Mouse (Mus musculus) layer of hippocampus, adult 2 months (tissue): ENCODE data around the gene Slc10a7. TPM values are rescaled to one million over a fixed set of nuclear protein-coding genes. Genes with fewer than 3 reads are reported as not detected.
"Not testable (repeated sequence)": the region's sequence is repeated elsewhere in the genome, so short reads cannot be mapped to it uniquely, and the experiment has no call there.

Experiments used
- DNase-seq, 2 experiments: peaks; one replicate each; pipeline ENCODE4 v3.0.0; 2022; ENCODE audit warnings: low spot score in 2 of 2
- H3K27ac ChIP-seq: fragments of 200-600 bp; 2 replicates; pipeline ENCODE4 v1.8.1; 2022
- H3K4me3 ChIP-seq: fragments of 200-600 bp; 2 replicates; pipeline ENCODE4 v1.8.1; 2022; ENCODE audit warnings: mild to moderate bottlenecking
- CTCF ChIP-seq: fragments of 200-600 bp; conservative IDR thresholded peaks from 2 replicates; pipeline ENCODE4 v1.8.1; 2022; ENCODE audit warnings: antibody characterized with exemption, mild to moderate bottlenecking, moderate library complexity
- total RNA-seq, 2 experiments: library from RNA; stranded (reverse); gene quantifications; 2 replicates each; pipeline ENCODE4 v1.2.3; 2021

Slc10a7 gene
- total RNA-seq, 2 experiments from 2014 or later = 7.2 to 7.9 TPM

GRCm38 (mm10) chr8:78513106-78513505 lies 4.0 kb downstream of the Slc10a7 start:
- Histone ChIP-seq H3K4me3 (no peak overlapping the region), H3K27ac (no peak overlapping the region)
- no peak for TF ChIP-seq CTCF
- no peak for DNase-seq

- DNase-seq = no peak
- Histone ChIP-seq H3K27ac (no peak overlapping the region), H3K4me3 (no peak overlapping the region)
- no peak for TF ChIP-seq CTCF
Measured at GRCm38 (mm10) chr8:78514706-78515105, 5.6 kb downstream of the Slc10a7 start.

DNA sequence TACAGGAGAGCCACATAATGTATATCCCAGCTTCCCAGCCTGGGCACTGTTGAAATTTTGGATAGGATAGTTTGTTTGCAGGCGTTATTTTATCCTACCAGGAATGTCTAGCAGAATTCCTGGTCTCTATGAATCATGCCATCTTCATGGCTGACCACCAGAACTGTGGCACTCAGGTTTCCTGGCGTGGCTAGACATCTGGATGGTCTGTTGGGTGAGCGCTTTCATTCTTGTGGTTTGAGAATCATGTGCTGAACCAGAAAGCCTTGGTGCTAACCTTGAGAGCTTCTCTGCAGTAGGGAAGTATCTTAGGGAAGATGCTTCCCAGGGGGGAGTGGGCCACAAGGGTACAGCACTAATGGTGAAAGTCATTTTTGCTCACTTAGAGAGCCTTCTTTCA lies 6.0 kb downstream of the Slc10a7 start:
- no peak overlapping the region for H3K27ac ChIP-seq
- TF ChIP-seq CTCF = no peak
- DNase-seq = no peak
- no peak overlapping the region for H3K4me3 ChIP-seq

DNA sequence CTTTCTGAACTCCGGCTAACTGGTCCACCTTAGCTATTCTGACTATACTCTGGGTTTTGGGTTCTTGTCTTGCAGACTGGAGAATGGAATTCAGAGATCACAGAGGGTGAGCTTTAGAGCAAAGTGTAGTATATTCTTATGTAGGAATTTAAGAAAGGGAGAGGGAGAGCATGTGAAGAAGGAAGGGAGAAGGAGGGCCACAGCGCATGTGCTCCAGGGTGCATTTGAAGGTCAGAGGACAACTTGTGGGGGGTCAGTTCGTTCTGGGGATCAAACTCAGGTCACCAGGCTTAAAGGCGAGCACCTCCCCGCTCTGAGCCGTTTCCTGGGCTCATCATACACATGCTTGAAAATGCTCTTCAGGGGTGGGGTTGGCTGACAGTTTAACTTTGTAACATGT lies 24.8 kb downstream of the Slc10a7 start:
- TF ChIP-seq CTCF = no peak

DNA sequence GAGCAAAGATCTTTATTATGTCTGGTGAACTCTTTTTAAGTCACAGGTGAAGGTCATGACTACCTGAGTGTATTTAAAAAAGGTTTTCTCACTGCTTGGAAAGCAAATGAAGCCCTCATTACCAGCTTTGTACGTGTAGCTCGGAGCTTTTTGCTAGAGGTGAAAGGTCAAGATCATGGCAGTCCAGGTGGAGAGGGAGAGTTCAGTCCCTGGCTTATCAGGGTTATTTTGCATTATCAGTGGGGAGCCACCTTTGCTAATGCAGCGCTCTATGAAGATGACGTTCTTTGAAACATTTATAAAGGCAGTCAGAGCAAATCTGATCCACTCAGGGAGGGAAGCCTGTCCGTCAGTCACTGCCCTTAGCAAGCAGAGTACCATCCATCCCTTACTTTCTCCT lies 27.6 kb downstream of the Slc10a7 start:
- no peak for DNase-seq
- Histone ChIP-seq H3K27ac (no peak overlapping the region), H3K4me3 (no peak overlapping the region)
- no peak for TF ChIP-seq CTCF

More for the DNA sequence above, 24.8 kb downstream of the Slc10a7 start:
- H3K4me3 ChIP-seq = no peak overlapping the region
- DNase-seq = no peak
- no peak overlapping the region for H3K27ac ChIP-seq

- no peak for TF ChIP-seq CTCF
- DNase-seq = no peak
- Histone ChIP-seq H3K27ac (no peak overlapping the region), H3K4me3 (no peak overlapping the region)
Measured at GRCm38 (mm10) chr8:78537795-78538194, 28.6 kb downstream of the Slc10a7 start.

- H3K4me3 ChIP-seq, DNase-seq, H3K27ac ChIP-seq: not testable (repeated sequence)
Measured at GRCm38 (mm10) chr8:78542670-78543069, 33.5 kb downstream of the Slc10a7 start.

- no peak overlapping the region for H3K27ac ChIP-seq
- TF ChIP-seq CTCF = no peak
- H3K4me3 ChIP-seq = no peak overlapping the region
- no peak for DNase-seq
Measured at GRCm38 (mm10) chr8:78543621-78544020, 34.5 kb downstream of the Slc10a7 start.

GRCm38 (mm10) chr8:78544545-78544944 lies 35.4 kb downstream of the Slc10a7 start:
- DNase-seq = no peak
- H3K27ac ChIP-seq = no peak overlapping the region
- H3K4me3 ChIP-seq = no peak overlapping the region
- no peak for TF ChIP-seq CTCF

DNA sequence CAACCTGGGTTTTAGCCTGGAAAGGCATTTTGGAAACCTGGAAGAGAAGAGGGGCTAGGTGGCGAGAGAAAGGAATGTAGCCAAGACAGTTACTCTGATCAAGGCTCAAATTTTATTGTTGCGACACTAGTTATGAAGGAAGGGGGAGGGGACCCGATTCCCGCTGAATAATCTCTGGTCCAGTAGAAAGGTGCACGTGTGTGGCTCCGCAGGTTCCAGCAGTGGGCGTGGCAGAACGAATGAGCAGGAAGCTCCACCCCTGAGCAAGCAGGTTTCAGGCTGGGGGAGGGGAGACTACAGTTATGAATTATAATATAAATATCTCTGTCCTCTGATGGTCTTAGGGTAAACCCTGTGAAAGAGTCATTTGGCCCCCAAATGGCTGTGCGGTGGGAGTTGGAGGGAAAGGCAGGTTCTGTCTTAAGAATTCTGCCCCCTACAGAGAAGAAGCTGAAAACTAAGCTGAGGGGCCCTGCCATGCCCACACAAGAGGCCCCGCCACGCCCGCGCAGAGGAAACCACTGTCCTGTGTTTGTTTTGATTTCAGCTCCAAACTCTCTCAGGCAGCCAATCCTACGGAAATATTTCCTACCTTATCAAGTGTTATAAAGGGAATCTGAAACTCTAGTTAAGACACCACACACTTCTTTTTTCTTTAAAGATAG lies 36.1 kb downstream of the Slc10a7 start:
- not testable (repeated sequence) for H3K27ac ChIP-seq, DNase-seq, H3K4me3 ChIP-seq

- no peak for TF ChIP-seq CTCF
- no peak overlapping the region for H3K4me3 ChIP-seq
- H3K27ac ChIP-seq = no peak overlapping the region
- DNase-seq = no peak
Measured at GRCm38 (mm10) chr8:78549971-78550751, 41.0 kb downstream of the Slc10a7 start.

- Histone ChIP-seq H3K4me3 (no peak overlapping the region), H3K27ac (no peak overlapping the region)
- DNase-seq = no peak
- TF ChIP-seq CTCF = no peak; the same call in 1 of the 2 replicates
Measured at GRCm38 (mm10) chr8:78550752-78551134, 41.6 kb downstream of the Slc10a7 start.

- no peak for TF ChIP-seq CTCF
- no peak overlapping the region for H3K4me3 ChIP-seq
- no peak overlapping the region for H3K27ac ChIP-seq
- DNase-seq = no peak
Measured at GRCm38 (mm10) chr8:78555817-78556216, 46.7 kb downstream of the Slc10a7 start.

- no peak overlapping the region for H3K4me3 ChIP-seq
- no peak for TF ChIP-seq CTCF
- H3K27ac ChIP-seq = no peak overlapping the region
- DNase-seq = no peak
Measured at GRCm38 (mm10) chr8:78556773-78557434, 47.8 kb downstream of the Slc10a7 start.
